Mouse (Mus musculus): Measurements from ENCODE around the gene Syt7.

Gene Syt7

GRCm38 (mm10) chr19:10425484-10426270, 36.8 kb downstream of the Syt7 start:
- peak; percentile 47 for DNase-seq

GRCm38 (mm10) chr19:10426312-10426711, 37.4 kb downstream of the Syt7 start:
- DNase-seq = no peak

GRCm38 (mm10) chr19:10426793-10427192, 37.9 kb downstream of the Syt7 start:
- DNase-seq = no peak

GRCm38 (mm10) chr19:10427431-10427830, 38.5 kb downstream of the Syt7 start:
- DNase-seq = no peak

- peak; percentile 64 for DNase-seq
These were observed 40.5 kb downstream of the Syt7 start for GRCm38 (mm10) chr19:10429371-10429770.

GRCm38 (mm10) chr19:10431410-10431809, 42.5 kb downstream of the Syt7 start:
- no peak for DNase-seq

- DNase-seq = no peak
These were observed 43.0 kb downstream of the Syt7 start for GRCm38 (mm10) chr19:10431841-10432240.

- DNase-seq = no peak
These were observed 44.3 kb downstream of the Syt7 start for GRCm38 (mm10) chr19:10433225-10433624.

GRCm38 (mm10) chr19:10433879-10434540, 45.1 kb downstream of the Syt7 start:
- peak; percentile 65 for DNase-seq

GRCm38 (mm10) chr19:10434927-10435326, 46.0 kb downstream of the Syt7 start:
- no peak for DNase-seq

GRCm38 (mm10) chr19:10435908-10436307, 47.0 kb downstream of the Syt7 start:
- peak; percentile 82 for DNase-seq

GRCm38 (mm10) chr19:10436726-10437125, 47.8 kb downstream of the Syt7 start:
- DNase-seq = no peak

- no peak for DNase-seq
These were observed 48.6 kb downstream of the Syt7 start for GRCm38 (mm10) chr19:10437521-10437920.

GRCm38 (mm10) chr19:10444685-10445369, 55.9 kb downstream of the Syt7 start:
- DNase-seq = no peak

- no peak for DNase-seq
These were observed 59.4 kb downstream of the Syt7 start for GRCm38 (mm10) chr19:10448275-10448674.

- DNase-seq = no peak
These were observed 60.3 kb downstream of the Syt7 start for GRCm38 (mm10) chr19:10449190-10449589.

- no peak for DNase-seq
These were observed 60.8 kb downstream of the Syt7 start for GRCm38 (mm10) chr19:10449708-10450107.

GRCm38 (mm10) chr19:10454718-10455436, 66.0 kb downstream of the Syt7 start:
- DNase-seq = no peak

GRCm38 (mm10) chr19:10455437-10455806, 66.5 kb downstream of the Syt7 start:
- no peak for DNase-seq

- no peak for DNase-seq
These were observed 68.0 kb downstream of the Syt7 start, which contains the start of gene Lrrc10b for GRCm38 (mm10) chr19:10456752-10457483. Lrrc10b (minus strand) TSS chr19:10457473.

- no peak for DNase-seq
These were observed 68.6 kb downstream of the Syt7 start for GRCm38 (mm10) chr19:10457484-10457800.

GRCm38 (mm10) chr19:10458096-10458495, 69.2 kb downstream of the Syt7 start:
- no peak for DNase-seq

- no peak for DNase-seq
These were observed 71.0 kb downstream of the Syt7 start for GRCm38 (mm10) chr19:10459907-10460306.

Measured in cerebellum, adult 11-12 months (tissue).